Mouse (Mus musculus): ENCODE results near the gene Mfsd2a.

Gene Mfsd2a

GRCm38 (mm10) chr4:122923392-122924344 lies 37.3 kb downstream of the Mfsd2a start:
- POLR2A ChIA-PET, result interaction anchor here in 1 of 4 experiments (1.0 kb wide), 1 partner anchor 38 kb away, joined by 4 read pairs; the partner anchor contains the start of gene Cap1
- CTCF ChIA-PET, result interaction anchor here in 3 of 4 experiments (0.7 to 2.3 kb wide), 6 partner anchors 11 to 148 kb away, joined by 3 to 9 read pairs (median 4); no protein-coding TSS in a partner anchor

- ChIA-PET POLR2A (interaction anchor here in 2 of 4 experiments (0.6 to 1.0 kb wide), 2 partner anchors 37 to 84 kb away, joined by 3 to 4 read pairs; partner anchors contain the start of gene Cap1 (in 1 of the 2)), CTCF (interaction anchor here (0.5 to 2.3 kb wide), 7 partner anchors 10 to 353 kb away, joined by 3 to 9 read pairs (median 4); no protein-coding TSS in a partner anchor)
These were observed 38.1 kb downstream of the Mfsd2a start for GRCm38 (mm10) chr4:122922841-122923240.

GRCm38 (mm10) chr4:122915985-122916384 lies 45.0 kb downstream of the Mfsd2a start:
- CTCF ChIA-PET, result interaction anchor here in 3 of 4 experiments (0.5 to 0.7 kb wide), 5 partner anchors 16 to 476 kb away, joined by 3 to 6 read pairs (median 6); no protein-coding TSS in a partner anchor
- POLR2A ChIA-PET, result interaction anchor here in 1 of 4 experiments (0.9 kb wide), 1 partner anchor 18 kb away, joined by 3 read pairs; no protein-coding TSS in a partner anchor

GRCm38 (mm10) chr4:122914186-122914585 lies 46.8 kb downstream of the Mfsd2a start:
- CTCF ChIA-PET, result interaction anchor here in 2 of 4 experiments (0.7 to 4.8 kb wide), 4 partner anchors 58 to 376 kb away, joined by 3 to 48 read pairs (median 7); no protein-coding TSS in a partner anchor
- POLR2A ChIA-PET, result interaction anchor here in 1 of 4 experiments (1.7 kb wide), 1 partner anchor 70 kb away, joined by 4 read pairs; no protein-coding TSS in a partner anchor

GRCm38 (mm10) chr4:122912613-122913012 lies 48.4 kb downstream of the Mfsd2a start:
- ChIA-PET CTCF (interaction anchor here (0.5 to 4.8 kb wide), 55 partner anchors 8 to 1959 kb away, joined by 3 to 48 read pairs (median 4); partner anchors contain the start of genes Mycl (in 3 of the 4), Cap1 (in 2 of the 4) and Bmp8b (in 1 of the 4)), POLR2A (interaction anchor here in 3 of 4 experiments (0.5 to 4.6 kb wide), 12 partner anchors 12 to 1314 kb away, joined by 3 to 19 read pairs (median 4); partner anchors contain the start of gene Cap1 (in 2 of the 3))

- POLR2A ChIA-PET, result interaction anchor here (0.8 to 4.6 kb wide), 6 partner anchors 24 to 161 kb away, joined by 3 to 19 read pairs (median 4); partner anchors contain the start of genes Cap1 (in 2 of the 4) and Mycl (in 2 of the 4)
These were observed 50.4 kb downstream of the Mfsd2a start for GRCm38 (mm10) chr4:122910577-122910976.

GRCm38 (mm10) chr4:122909572-122910189 lies 51.3 kb downstream of the Mfsd2a start:
- CTCF ChIA-PET, result interaction anchor here (0.6 to 4.8 kb wide), 16 partner anchors 8 to 850 kb away, joined by 3 to 48 read pairs (median 4); partner anchors contain the start of gene Cap1 (in 1 of the 4)
- POLR2A ChIA-PET, result interaction anchor here in 3 of 4 experiments (0.9 to 4.6 kb wide), 6 partner anchors 14 to 86 kb away, joined by 3 to 19 read pairs (median 4); partner anchors contain the start of genes Cap1 (in 2 of the 3) and Mycl (in 1 of the 3)

More at GRCm38 (mm10) chr4:122910577-122910976, 50.4 kb downstream of the Mfsd2a start:
- CTCF ChIA-PET, result interaction anchor here (0.6 to 4.8 kb wide), 64 partner anchors 8 to 980 kb away, joined by 3 to 48 read pairs (median 4); partner anchors contain the start of genes Cap1 (in 3 of the 4), Mfsd2a (in 2 of the 4), Mycl (in 2 of the 4) and Ppie (in 1 of the 4)

GRCm38 (mm10) chr4:122905359-122905758 lies 55.6 kb downstream of the Mfsd2a start:
- POLR2A ChIA-PET, result interaction anchor here in 2 of 4 experiments (1.0 to 3.8 kb wide), 4 partner anchors 10 to 90 kb away, joined by 3 to 15 read pairs (median 4); partner anchors contain the start of genes Cap1 (in 1 of the 2) and Mycl (in 1 of the 2)
- CTCF ChIA-PET, result interaction anchor here in 1 of 4 experiments (0.6 kb wide), 1 partner anchor 206 kb away, joined by 3 read pairs; no protein-coding TSS in a partner anchor

- CTCF ChIA-PET, result interaction anchor here in 3 of 4 experiments (1.0 to 3.1 kb wide), 2 partner anchors 9 kb away, joined by 5 to 10 read pairs (median 5); no protein-coding TSS in a partner anchor
- POLR2A ChIA-PET, result no interaction called here
These were observed 57.3 kb downstream of the Mfsd2a start for GRCm38 (mm10) chr4:122903709-122904108.

GRCm38 (mm10) chr4:122902156-122902555 lies 58.8 kb downstream of the Mfsd2a start:
- ChIA-PET POLR2A (interaction anchor here (0.7 to 3.4 kb wide), 5 partner anchors 16 to 238 kb away, joined by 3 to 18 read pairs (median 8); partner anchors contain the start of genes Cap1 (in 3 of the 4) and Ppie (in 1 of the 4)), CTCF (interaction anchor here (0.6 to 3.1 kb wide), 15 partner anchors 8 to 170 kb away, joined by 3 to 22 read pairs (median 4); no protein-coding TSS in a partner anchor)

GRCm38 (mm10) chr4:122898313-122898712 lies 62.7 kb downstream of the Mfsd2a start:
- ChIA-PET POLR2A (interaction anchor here (0.6 to 4.5 kb wide), 16 partner anchors 12 to 1045 kb away, joined by 3 to 55 read pairs (median 4); partner anchors contain the start of genes Cap1 (in 4 of the 4) and Mycl (in 2 of the 4)), CTCF (interaction anchor here (0.6 to 1.5 kb wide), 20 partner anchors 8 to 240 kb away, joined by 3 to 15 read pairs (median 4); partner anchors contain the start of gene Cap1 (in 2 of the 4))

GRCm38 (mm10) chr4:122897750-122898149 lies 63.2 kb downstream of the Mfsd2a start:
- POLR2A ChIA-PET, result interaction anchor here (0.6 to 4.5 kb wide), 15 partner anchors 11 to 1045 kb away, joined by 3 to 55 read pairs (median 4); partner anchors contain the start of genes Cap1 (in 4 of the 4) and Mycl (in 1 of the 4)
- CTCF ChIA-PET, result interaction anchor here (0.6 to 1.5 kb wide), 20 partner anchors 9 to 240 kb away, joined by 3 to 15 read pairs (median 4); partner anchors contain the start of gene Cap1 (in 2 of the 4)
